Comparison of ENCODE assay signal across 9 mouse cellular contexts in genomic region chr4:57139433-57139832, GRCm38 (mm10). TPM values are rescaled to one million over a fixed set of nuclear protein-coding genes. Genes with fewer than 3 reads are reported as not detected.
A peak's percentile ranks its signal among the peaks of the same experiment; 100 is the strongest.
DNase-seq lines count a peak whose midpoint lies in the region; ATAC-seq and TF ChIP-seq lines count a peak whose summit lies in the region.
"Had no signal": no experiment of that assay in that cellular context is flagged by ENCODE, and none has a peak within 500 bp of the region (broad histone marks: within the 10 kb centered on the region; RNA-seq: fewer than 3 reads in every experiment).

No protein-coding gene starts in this region.

- H3K4me2 ChIP-seq in hindbrain, embryonic 15.5 days, result 0 out of 2 replicates have a peak overlapping the region, but pooled peaks have one; percentile 25
- H3K4me2 ChIP-seq in intestine, embryonic 16.5 days (ENCODE audit: low read depth, low read length), result peak overlapping the region; percentile 43

- no peaks in the 10 kb centered on the region for H3K27me3 ChIP-seq in hindbrain, embryonic 15.5 days
- H3K27me3 ChIP-seq in hindbrain, embryonic 10.5 days (ENCODE audit: insufficient read depth, poor library complexity, severe bottlenecking), result peaks cover 58% of the 10 kb centered on the region
- H3K27me3 ChIP-seq in G1E (ENCODE audit: insufficient read depth, low read length), result no peaks in the 10 kb centered on the region; the same call in 1 of the 2 replicates
- peaks cover 3% of the 10 kb centered on the region for H3K27me3 ChIP-seq in intestine, embryonic 16.5 days (replicated peaks; ENCODE audit: control insufficient read depth, insufficient read depth, low read length)
- peaks cover 8% of the 10 kb centered on the region for H3K27me3 ChIP-seq in thymus, adult 2 months (ENCODE audit: control insufficient read depth, insufficient read depth, low read length)

- peaks cover 45% of the 10 kb centered on the region for H3K4me1 ChIP-seq in hindbrain, embryonic 15.5 days (replicated peaks)
- H3K4me1 ChIP-seq in hindbrain, embryonic 10.5 days (replicated peaks), result peaks cover 43% of the 10 kb centered on the region
- no peaks in the 10 kb centered on the region for H3K4me1 ChIP-seq in G1E (ENCODE audit: insufficient read depth, low read depth, low read length)
- H3K4me1 ChIP-seq in intestine, embryonic 16.5 days (ENCODE audit: control insufficient read depth, insufficient read depth, low read length), result peaks cover 40% of the 10 kb centered on the region
- H3K4me1 ChIP-seq in thymus, adult 2 months (replicated peaks; ENCODE audit: control insufficient read depth, insufficient read depth, low read length), result peaks cover 14% of the 10 kb centered on the region

- H3K9me3 ChIP-seq in hindbrain, embryonic 15.5 days, result no peaks in the 10 kb centered on the region
- H3K9me3 ChIP-seq in hindbrain, embryonic 10.5 days, result no peaks in the 10 kb centered on the region
- H3K9me3 ChIP-seq in G1E (replicated peaks), result peaks cover 84% of the 10 kb centered on the region
- H3K9me3 ChIP-seq in intestine, embryonic 16.5 days (ENCODE audit: control insufficient read depth, low read length), result no peaks in the 10 kb centered on the region

- no peak for TF ChIP-seq POLR2A in thymus, adult 2 months (IDR thresholded peaks at IDR 0.05; ENCODE audit: control insufficient read depth, extremely low read depth, insufficient read depth, low read length, poor library complexity)

- WGBS in hindbrain, embryonic 15.5 days, result 51% methylated on average over 10 of the region's 10 CpGs
- WGBS in hindbrain, embryonic 10.5 days, result 70% methylated on average over 10 of the region's 10 CpGs
- WGBS in intestine, embryonic 16.5 days, result 30% methylated on average over 10 of the region's 10 CpGs
- WGBS in thymus, adult 2 months, result 82% methylated on average over 10 of the region's 10 CpGs

- H3K27ac ChIP-seq in hindbrain, embryonic 15.5 days (replicated peaks), result no peak overlapping the region; the same call in 1 of the 2 replicates
- no peak overlapping the region for H3K27ac ChIP-seq in hindbrain, embryonic 10.5 days
- H3K27ac ChIP-seq in intestine, embryonic 16.5 days (ENCODE audit: low read length), result peak overlapping the region; percentile 65
- H3K27ac ChIP-seq in thymus, adult 2 months (ENCODE audit: control insufficient read depth, insufficient read depth, low read length), result no peak overlapping the region

- H3K9ac ChIP-seq in hindbrain, embryonic 15.5 days, result no peak overlapping the region
- H3K9ac ChIP-seq in intestine, embryonic 16.5 days (ENCODE audit: low read depth, low read length), result peak overlapping the region; percentile 9; the same call in 1 of the 2 replicates

- DNase-seq in hindbrain, embryonic 10.5 days (ENCODE audit: low spot score), result no peak
- DNase-seq in G1E (ENCODE audit: low spot score), result no peak
- peak; percentile 79 to 84 for DNase-seq in cerebellum, postnatal 10 days
- DNase-seq in lung, postnatal 14 days, result peak; percentile 36
- no peak for DNase-seq in thymus, adult 2 months
- DNase-seq in embryo, embryonic 10 days (ENCODE audit: low spot score), result no peak

- no peak for TF ChIP-seq CTCF in G1E (IDR thresholded peaks at IDR 0.05; ENCODE audit: low read depth, low read length)
- TF ChIP-seq CTCF in thymus, adult 2 months (IDR thresholded peaks at IDR 0.05; ENCODE audit: borderline replicate concordance, control insufficient read depth, extremely low read depth, insufficient read depth, low read length, poor library complexity), result no peak

- no peaks in the 10 kb centered on the region for H3K36me3 ChIP-seq in hindbrain, embryonic 15.5 days
- H3K36me3 ChIP-seq in hindbrain, embryonic 10.5 days, result no peaks in the 10 kb centered on the region
- H3K36me3 ChIP-seq in G1E (replicated peaks), result no peaks in the 10 kb centered on the region
- no peaks in the 10 kb centered on the region for H3K36me3 ChIP-seq in intestine, embryonic 16.5 days (ENCODE audit: control insufficient read depth, insufficient read depth, low read length)
- no peaks in the 10 kb centered on the region for H3K36me3 ChIP-seq in thymus, adult 2 months (ENCODE audit: control insufficient read depth, insufficient read depth, low read length)

- peak; percentile 34 for ATAC-seq in hindbrain, embryonic 15.5 days (ENCODE audit: low FRiP score, low read depth)
- no peak for ATAC-seq in G1E (ENCODE audit: extremely low read depth, insufficient number of reproducible peaks, low FRiP score, poor library complexity, severe bottlenecking)
- peak; percentile 49 for ATAC-seq in intestine, embryonic 16.5 days

- no peak overlapping the region for H3K4me3 ChIP-seq in hindbrain, embryonic 15.5 days
- H3K4me3 ChIP-seq in hindbrain, embryonic 10.5 days, result no peak overlapping the region
- H3K4me3 ChIP-seq in G1E (ENCODE audit: low read depth, low read length), result peak overlapping the region; percentile 20; the same call in 1 of the 2 replicates
- H3K4me3 ChIP-seq in intestine, embryonic 16.5 days (ENCODE audit: low read length), result peak overlapping the region; percentile 15
- no peak overlapping the region for H3K4me3 ChIP-seq in thymus, adult 2 months (ENCODE audit: control insufficient read depth, insufficient read depth, low read length)
- H3K4me3 ChIP-seq: erythroblast, embryonic 14.5 days had no signal

RNA-seq across cellular contexts. Expression of gene Epb41l4b, which starts 3.8 kb away (rescaled TPM):
- 3.3 and 3.5 TPM in 2 replicates for polyA plus RNA-seq in hindbrain, embryonic 15.5 days (2015; fragmentation: Nextera tagmentation; extraction: Ambion mirVana)
- polyA plus RNA-seq in hindbrain, embryonic 10.5 days (2016; fragmentation: Nextera tagmentation; extraction: Ambion mirVana), result 0.65 and 0.92 TPM in 2 replicates
- total RNA-seq in G1E (2014; fragmentation: Nextera tagmentation), result not detected in 2 replicates
- total RNA-seq in G1E (2017), result 0.11 and 0.12 TPM in 2 replicates
- not detected in 2 replicates for polyA plus RNA-seq in G1E (2012)
- polyA plus RNA-seq in intestine, embryonic 16.5 days (2015; fragmentation: Nextera tagmentation; extraction: Ambion mirVana), result 13.9 and 16.6 TPM in 2 replicates
- 9.2 and 10.7 TPM in 2 replicates for polyA plus RNA-seq in thymus, adult 2 months (2012; rRNA removed)

Comparison
In these comparisons a context has a peak if more than half of its experiments do, and no peak if none do; other contexts are left out.
1. H3K4me3 ChIP-seq: peak in G1E (single experiment) and intestine, embryonic 16.5 days (single experiment); none in hindbrain, embryonic 15.5 days (single experiment), hindbrain, embryonic 10.5 days (single experiment) and thymus, adult 2 months (single experiment).
2. DNase-seq: peak in cerebellum, postnatal 10 days (2 of 2) and lung, postnatal 14 days (single experiment); none in hindbrain, embryonic 10.5 days (single experiment), G1E (single experiment), thymus, adult 2 months (single experiment) and embryo, embryonic 10 days (single experiment).